Comparison of ENCODE assay signal across 9 mouse cellular contexts in the genomic region with DNA sequence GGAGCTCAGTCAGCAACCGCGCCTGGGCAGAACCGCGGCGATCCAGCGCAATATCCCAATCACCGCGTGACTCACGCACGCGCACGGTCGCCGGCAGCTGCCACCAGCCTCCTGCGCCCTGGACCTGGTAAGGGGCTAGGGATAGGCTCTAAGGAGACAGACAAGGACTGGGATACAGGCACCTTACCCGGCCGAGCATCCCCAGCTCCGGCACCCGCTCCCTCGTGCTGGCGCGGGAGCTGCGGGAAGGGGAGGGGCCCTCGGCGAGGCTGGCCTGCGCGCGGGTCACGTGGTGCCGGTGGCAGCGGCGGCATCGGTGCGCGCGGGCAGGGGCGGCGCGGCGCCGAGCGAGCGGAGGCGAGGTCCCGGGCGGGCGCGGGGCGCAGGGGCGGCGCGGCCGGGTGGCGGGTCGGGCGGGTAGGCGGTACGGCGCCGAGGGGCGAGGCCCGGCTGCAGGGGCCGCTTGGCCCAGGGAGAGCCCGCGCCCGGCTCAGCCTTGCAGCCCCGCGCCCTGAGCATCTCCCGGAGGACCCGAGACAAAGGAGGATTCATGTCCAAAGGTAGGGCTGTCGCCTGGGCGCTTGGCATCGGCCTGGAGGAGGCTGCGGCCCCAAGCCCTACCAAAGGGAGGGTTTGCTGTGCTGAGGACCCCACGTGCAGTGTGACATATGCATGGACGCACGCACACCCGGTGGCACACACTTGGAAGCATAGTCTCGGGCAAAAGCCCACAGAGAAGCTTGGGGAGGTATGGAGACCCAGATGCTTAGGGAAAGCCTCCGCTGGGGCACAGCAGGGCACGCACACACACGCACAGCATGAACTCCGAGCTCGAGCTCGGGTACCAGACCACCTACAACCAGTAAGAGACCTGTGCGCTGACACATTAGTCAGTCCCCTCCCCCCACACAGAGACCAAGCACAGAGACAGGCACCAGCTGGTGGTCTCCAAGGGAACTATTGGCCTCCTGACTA. TPM values are rescaled to one million over a fixed set of nuclear protein-coding genes. Genes with fewer than 3 reads are reported as not detected.
A peak's percentile ranks its signal among the peaks of the same experiment; 100 is the strongest.
DNase-seq lines count a peak whose midpoint lies in the region; ATAC-seq and TF ChIP-seq lines count a peak whose summit lies in the region.
"Had no signal": no experiment of that assay in that cellular context is flagged by ENCODE, and none has a peak within 500 bp of the region (broad histone marks: within the 10 kb centered on the region; RNA-seq: fewer than 3 reads in every experiment).

No protein-coding gene starts in this region.

- H3K4me2 ChIP-seq in hindbrain, embryonic 12.5 days (replicated peaks), result peak overlapping the region; percentile 80
- H3K4me2 ChIP-seq in neural tube, embryonic 13.5 days, result peak overlapping the region; percentile 85

- ATAC-seq in hindbrain, embryonic 12.5 days (ENCODE audit: low FRiP score), result peak; percentile 84
- peak; percentile 78 for ATAC-seq in neural tube, embryonic 13.5 days (ENCODE audit: low read depth)

- DNase-seq in heart, embryonic 10.5 days (ENCODE audit: low spot score), result no peak
- no peak for DNase-seq in heart, postnatal 25 days (ENCODE audit: low spot score)
- no peak for DNase-seq in ES-E14 (ENCODE audit: low read depth, low spot score)
- DNase-seq in embryo, embryonic 10.5 days (ENCODE audit: low spot score), result peak; percentile 90
- peak; percentile 75 to 83 for DNase-seq in left cerebral cortex, postnatal 36 days (ENCODE audit: low spot score in 2 of 2)
- no peak for DNase-seq in ovary, postnatal 14 days (ENCODE audit: low spot score)

- peaks cover 25% of the 10 kb centered on the region for H3K4me1 ChIP-seq in heart, embryonic 10.5 days
- peaks cover 1 to 7% of the 10 kb centered on the region in 2 experiments; a peak in 2 of 4 replicates for H3K4me1 ChIP-seq in ES-E14 (ENCODE audit: control insufficient read depth in 2 of 2, insufficient read depth in 2 of 2, low read length in 2 of 2, poor library complexity in 1 of 2)
- peaks cover 52% of the 10 kb centered on the region for H3K4me1 ChIP-seq in hindbrain, embryonic 12.5 days
- H3K4me1 ChIP-seq in neural tube, embryonic 13.5 days (replicated peaks), result peaks cover 55% of the 10 kb centered on the region

- H3K9me3 ChIP-seq in heart, embryonic 10.5 days, result no peaks in the 10 kb centered on the region
- H3K9me3 ChIP-seq in ES-E14 (ENCODE audit: control insufficient read depth, insufficient read depth, low read depth, low read length), result no peaks in the 10 kb centered on the region
- H3K9me3 ChIP-seq in hindbrain, embryonic 12.5 days (replicated peaks), result no peaks in the 10 kb centered on the region
- no peaks in the 10 kb centered on the region for H3K9me3 ChIP-seq in neural tube, embryonic 13.5 days

- H3K9ac ChIP-seq in ES-E14 (ENCODE audit: insufficient read depth, low read depth, low read length, poor library complexity, severe bottlenecking), result peak overlapping the region; percentile 49
- peak overlapping the region; percentile 91 for H3K9ac ChIP-seq in hindbrain, embryonic 12.5 days
- peak overlapping the region; percentile 97 for H3K9ac ChIP-seq in neural tube, embryonic 13.5 days

- H3K27ac ChIP-seq in heart, embryonic 10.5 days, result peak overlapping the region; percentile 79
- H3K27ac ChIP-seq in ES-E14 (ENCODE audit: insufficient read depth, low read depth, low read length, poor library complexity, severe bottlenecking), result no peak overlapping the region
- H3K27ac ChIP-seq in hindbrain, embryonic 12.5 days, result peak overlapping the region; percentile 98
- peak overlapping the region; percentile 99 for H3K27ac ChIP-seq in neural tube, embryonic 13.5 days (replicated peaks)

- in situ Hi-C loops in ES-E14 (cut with MboI; ENCODE audit: low sequenced_read_pairs in 2 of 2, unreplicated experiment in 2 of 2), result loop anchor here in 1 of 2 experiments (25.0 kb wide), 1 partner anchor 787 kb away; no protein-coding TSS in a partner anchor

- under 1% methylated on average over 85 of the region's 86 CpGs for WGBS in heart, embryonic 10.5 days
- under 1% methylated on average over 81 of the region's 86 CpGs for WGBS in hindbrain, embryonic 12.5 days
- WGBS in neural tube, embryonic 13.5 days, result under 1% methylated on average over 80 of the region's 86 CpGs

- no peaks in the 10 kb centered on the region for H3K36me3 ChIP-seq in heart, embryonic 10.5 days
- no peaks in the 10 kb centered on the region for H3K36me3 ChIP-seq in ES-E14 (ENCODE audit: control insufficient read depth, insufficient read depth, low read length, poor library complexity, severe bottlenecking)
- H3K36me3 ChIP-seq in hindbrain, embryonic 12.5 days, result peaks cover 19% of the 10 kb centered on the region
- peaks cover 21% of the 10 kb centered on the region for H3K36me3 ChIP-seq in neural tube, embryonic 13.5 days

- H3K27me3 ChIP-seq in heart, embryonic 10.5 days (ENCODE audit: insufficient read depth, poor library complexity, severe bottlenecking), result peaks cover 74% of the 10 kb centered on the region
- H3K27me3 ChIP-seq in hindbrain, embryonic 12.5 days, result peaks cover 18% of the 10 kb centered on the region
- peaks cover 16% of the 10 kb centered on the region for H3K27me3 ChIP-seq in neural tube, embryonic 13.5 days

- peak overlapping the region; percentile 71 for H3K4me3 ChIP-seq in heart, embryonic 10.5 days
- peak overlapping the region; percentile 65 to 76 for H3K4me3 ChIP-seq in ES-E14 (ENCODE audit: insufficient read depth in 1 of 2, low read depth in 1 of 2, low read length in 2 of 2, poor library complexity in 1 of 2, severe bottlenecking in 1 of 2)
- H3K4me3 ChIP-seq in hindbrain, embryonic 12.5 days, result peak overlapping the region; percentile 81
- peak overlapping the region; percentile 86 for H3K4me3 ChIP-seq in neural tube, embryonic 13.5 days

- intact Hi-C loops in heart, postnatal 25 days (cut with DNase I), result no loop called here
- intact Hi-C loops in left cerebral cortex, postnatal 36 days (cut with DNase I), result no loop called here

TF ChIP-seq in ES-E14, 5 proteins besides CTCF, POLR2A, EP300 and RAD21:
- TF ChIP-seq HCFC1 (IDR thresholded peaks at IDR 0.05; ENCODE audit: borderline replicate concordance, insufficient read depth, low read length) (no peak), ZC3H11A (IDR thresholded peaks at IDR 0.05; ENCODE audit: borderline replicate concordance, low read depth, low read length) (no peak), CHD2 (IDR thresholded peaks at IDR 0.05; ENCODE audit: low read depth, low read length) (no peak), ZNF384 (IDR thresholded peaks at IDR 0.05; ENCODE audit: low read depth, low read length) (no peak), MAFK (IDR thresholded peaks at IDR 0.05; ENCODE audit: insufficient read depth, low read depth, low read length) (no peak)

RNA-seq across cellular contexts. Expression of a gene that starts 0.5 kb away (rescaled TPM):
- polyA plus RNA-seq in heart, embryonic 10.5 days (2016; fragmentation: Nextera tagmentation; extraction: Ambion mirVana), result 3.7 and 14.0 TPM in 2 replicates
- total RNA-seq in heart, postnatal 25 days (2021), result under 1 TPM; 0.31 to 0.87 TPM
- total RNA-seq in ES-E14 (2012; rRNA removed), result 5.9 and 8.2 TPM in 2 replicates
- polyA plus RNA-seq in hindbrain, embryonic 12.5 days (2016; fragmentation: Nextera tagmentation; extraction: Ambion mirVana), result 234 and 254 TPM in 2 replicates
- total RNA-seq in left cerebral cortex, postnatal 36 days (2021), result 100 to 1,000 TPM; 503 to 533 TPM
- 359 and 361 TPM in 2 replicates for polyA plus RNA-seq in neural tube, embryonic 13.5 days (2015; fragmentation: Nextera tagmentation; extraction: Ambion mirVana)

RNA-seq across cellular contexts. Expression of a gene that starts 23.0 kb away (rescaled TPM):
- not detected in 2 replicates for polyA plus RNA-seq in heart, embryonic 10.5 days (2016; fragmentation: Nextera tagmentation; extraction: Ambion mirVana)
- total RNA-seq in heart, postnatal 25 days (2021), result not detected
- 1.0 and 1.2 TPM in 2 replicates for total RNA-seq in ES-E14 (2012; rRNA removed)
- 1.3 and 1.6 TPM in 2 replicates for polyA plus RNA-seq in hindbrain, embryonic 12.5 days (2016; fragmentation: Nextera tagmentation; extraction: Ambion mirVana)
- 100 to 1,000 TPM in 1 of 2 experiments, 10 to 100 TPM in 1; 97.8 to 105 TPM for total RNA-seq in left cerebral cortex, postnatal 36 days (2021)
- 7.8 and 7.9 TPM in 2 replicates for polyA plus RNA-seq in neural tube, embryonic 13.5 days (2015; fragmentation: Nextera tagmentation; extraction: Ambion mirVana)
- polyA plus RNA-seq: C2C12 had no signal

RNA-seq across cellular contexts. Expression of a gene that starts 23.5 kb away (rescaled TPM):
- 0.28 and 0.65 TPM in 2 replicates for polyA plus RNA-seq in heart, embryonic 10.5 days (2016; fragmentation: Nextera tagmentation; extraction: Ambion mirVana)
- total RNA-seq in heart, postnatal 25 days (2021), result not detected
- 2.0 and 2.1 TPM in 2 replicates for total RNA-seq in ES-E14 (2012; rRNA removed)
- not detected in 2 replicates for polyA plus RNA-seq in hindbrain, embryonic 12.5 days (2016; fragmentation: Nextera tagmentation; extraction: Ambion mirVana)
- total RNA-seq in left cerebral cortex, postnatal 36 days (2021), result not detected
- polyA plus RNA-seq in neural tube, embryonic 13.5 days (2015; fragmentation: Nextera tagmentation; extraction: Ambion mirVana), result not detected in 2 replicates
- polyA plus RNA-seq: C2C12 had no signal

RNA-seq across cellular contexts. Expression of a gene that starts 30.7 kb away (rescaled TPM):
- polyA plus RNA-seq in heart, embryonic 10.5 days (2016; fragmentation: Nextera tagmentation; extraction: Ambion mirVana), result 58.1 and 66.3 TPM in 2 replicates
- total RNA-seq in heart, postnatal 25 days (2021), result under 1 TPM; 0.36 to 0.78 TPM
- 58.2 and 80.0 TPM in 2 replicates for total RNA-seq in ES-E14 (2012; rRNA removed)
- polyA plus RNA-seq in hindbrain, embryonic 12.5 days (2016; fragmentation: Nextera tagmentation; extraction: Ambion mirVana), result 51.1 and 51.4 TPM in 2 replicates
- 1 to 10 TPM; 3.1 to 4.1 TPM for total RNA-seq in left cerebral cortex, postnatal 36 days (2021)
- 15.2 and 16.5 TPM in 2 replicates for polyA plus RNA-seq in neural tube, embryonic 13.5 days (2015; fragmentation: Nextera tagmentation; extraction: Ambion mirVana)

RNA-seq across cellular contexts. Expression of a gene that starts 51.0 kb away (rescaled TPM):
- polyA plus RNA-seq in heart, embryonic 10.5 days (2016; fragmentation: Nextera tagmentation; extraction: Ambion mirVana), result 0.20 TPM in 1 of 2 replicates, not detected in the other
- under 1 TPM in 1 of 2 experiments, not detected in 1; 0.36 TPM for total RNA-seq in heart, postnatal 25 days (2021)
- total RNA-seq in ES-E14 (2012; rRNA removed), result 1.7 and 2.3 TPM in 2 replicates
- 0.18 and 0.34 TPM in 2 replicates for polyA plus RNA-seq in hindbrain, embryonic 12.5 days (2016; fragmentation: Nextera tagmentation; extraction: Ambion mirVana)
- total RNA-seq in left cerebral cortex, postnatal 36 days (2021), result 1 to 10 TPM in 1 of 2 experiments, under 1 TPM in 1; 0.22 to 1.1 TPM
- polyA plus RNA-seq in neural tube, embryonic 13.5 days (2015; fragmentation: Nextera tagmentation; extraction: Ambion mirVana), result 0.13 and 0.66 TPM in 2 replicates

Comparison
In these comparisons a context has a peak if more than half of its experiments do, and no peak if none do; other contexts are left out.
1. DNase-seq: peak in embryo, embryonic 10.5 days (single experiment) and left cerebral cortex, postnatal 36 days (2 of 2); none in heart, embryonic 10.5 days (single experiment), heart, postnatal 25 days (single experiment), ES-E14 (single experiment) and ovary, postnatal 14 days (single experiment).
2. RNA of a gene that starts 0.5 kb away (total RNA-seq): 503 to 533 TPM in left cerebral cortex, postnatal 36 days; 5.9 to 8.2 TPM in ES-E14 and 0.31 to 0.87 TPM in heart, postnatal 25 days; every median in the first group is over 10 times any median in the second.
3. RNA of a gene that starts 23.0 kb away (total RNA-seq): 97.8 to 105 TPM in left cerebral cortex, postnatal 36 days; 1.0 to 1.2 TPM in ES-E14 and not detected in heart, postnatal 25 days; every median in the first group is over 10 times any median in the second.
4. Peak in every context shown above with its lines, with median percentiles within 50 percentile points of each other: H3K4me3 ChIP-seq and H3K9ac ChIP-seq.